Mouse (Mus musculus) ovary, postnatal 10 days (tissue): ENCODE results near the gene Acap1.
A peak's percentile ranks its signal among the peaks of the same experiment; 100 is the strongest.
"Not testable (repeated sequence)": the region's sequence is repeated elsewhere in the genome, so short reads cannot be mapped to it uniquely, and the experiment has no call there.

Source experiments
- DNase-seq: peaks from one replicate; pipeline ENCODE4 v3.0.0; 2022; ENCODE audit warnings: low spot score

Acap1 gene

DNA sequence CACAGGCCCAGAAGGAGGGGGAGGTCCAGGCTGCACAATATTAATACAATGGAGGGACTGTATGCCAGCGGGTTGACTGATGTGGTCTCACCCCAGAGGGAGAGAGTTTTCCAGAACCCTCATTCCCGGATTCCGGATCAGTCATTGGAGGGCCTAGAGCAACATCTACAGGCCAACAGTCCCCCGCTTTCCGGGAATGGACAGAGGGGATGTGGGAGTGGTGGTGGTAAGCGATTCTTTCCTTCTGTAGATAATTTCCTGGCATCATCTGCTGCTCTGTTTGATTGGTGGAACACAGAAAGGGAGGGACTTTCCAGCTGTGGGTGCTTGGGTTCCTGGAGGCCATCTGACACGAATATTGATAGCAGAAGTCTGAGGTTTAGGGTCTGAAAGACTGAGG is 19.2 kb downstream of the Acap1 start:
- DNase-seq = no peak

DNA sequence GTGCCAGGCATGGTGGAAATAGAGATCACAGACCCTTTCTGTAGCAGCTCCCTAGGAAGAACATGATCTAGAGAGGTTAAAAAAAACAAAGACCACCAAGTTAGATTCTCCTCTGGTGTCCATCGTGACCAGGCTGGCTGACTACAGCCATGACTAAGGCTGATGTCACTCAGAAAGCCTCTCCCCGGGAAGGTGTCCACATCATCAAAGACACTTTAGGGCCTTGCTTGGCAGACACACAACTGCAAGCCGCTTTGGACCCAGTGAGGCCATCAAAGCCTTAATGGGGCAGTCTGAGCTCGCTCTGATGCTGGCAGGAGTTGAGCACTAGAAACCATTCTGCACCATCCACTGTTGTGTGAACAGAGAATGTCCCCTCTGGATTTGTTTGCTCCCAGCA is 22.9 kb downstream of the Acap1 start:
- DNase-seq = no peak

DNA sequence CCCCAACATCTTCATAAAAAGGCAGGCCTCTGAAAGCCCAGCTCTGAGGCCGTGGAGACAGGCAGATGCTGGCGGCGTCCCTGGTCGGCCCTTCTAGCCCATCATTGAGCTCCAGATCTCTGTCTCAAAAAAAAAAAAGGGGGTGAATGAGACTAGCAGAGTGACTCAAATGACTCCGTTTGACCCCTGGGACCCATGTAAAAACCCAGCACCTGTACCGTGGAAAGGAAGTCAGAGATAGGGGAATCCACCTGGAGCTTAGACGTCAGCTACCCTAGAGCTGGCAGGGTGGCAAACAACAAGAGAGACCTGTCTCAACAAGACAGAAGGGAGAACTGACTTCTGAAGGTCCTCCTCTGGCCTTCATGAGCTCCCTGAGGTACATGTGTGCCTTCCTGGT is 23.5 kb downstream of the Acap1 start:
- no peak for DNase-seq

DNA sequence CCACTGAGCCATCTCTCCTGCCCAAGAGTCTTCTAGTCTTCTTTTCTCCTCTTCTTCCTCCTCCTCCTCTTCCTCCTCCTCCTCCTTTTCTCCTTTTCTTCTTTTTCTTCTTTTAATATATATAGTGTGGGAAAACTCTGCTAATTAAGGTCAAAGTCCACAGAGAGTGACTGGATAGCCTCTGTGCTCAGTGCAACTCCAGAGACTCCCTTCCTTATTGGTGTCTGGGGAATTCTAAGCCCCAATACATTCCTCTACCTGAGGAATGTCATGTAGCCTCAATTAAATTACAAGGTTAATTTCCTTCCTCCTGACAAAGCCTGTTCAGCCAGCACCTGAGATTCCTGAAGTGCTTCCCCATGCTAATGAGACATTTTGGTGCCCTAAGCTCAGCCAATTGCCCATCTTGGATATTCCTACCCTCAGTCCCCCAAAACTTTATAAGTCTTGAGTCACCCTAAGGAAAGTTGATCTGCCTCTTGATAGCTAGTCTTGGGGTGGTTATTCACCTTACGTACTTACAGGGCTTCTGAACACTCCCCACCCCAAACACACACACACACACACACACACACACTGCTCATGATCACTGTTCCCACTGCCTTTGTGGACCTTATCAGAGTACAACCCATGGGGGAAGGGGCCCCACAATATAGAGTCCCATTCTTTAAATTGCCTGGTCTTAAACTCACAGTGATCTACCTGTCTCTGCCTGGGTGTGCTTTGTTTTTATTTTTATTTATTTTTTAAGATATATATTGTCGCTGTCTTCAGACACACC is 24.9 kb downstream of the Acap1 start:
- DNase-seq = no peak

DNA sequence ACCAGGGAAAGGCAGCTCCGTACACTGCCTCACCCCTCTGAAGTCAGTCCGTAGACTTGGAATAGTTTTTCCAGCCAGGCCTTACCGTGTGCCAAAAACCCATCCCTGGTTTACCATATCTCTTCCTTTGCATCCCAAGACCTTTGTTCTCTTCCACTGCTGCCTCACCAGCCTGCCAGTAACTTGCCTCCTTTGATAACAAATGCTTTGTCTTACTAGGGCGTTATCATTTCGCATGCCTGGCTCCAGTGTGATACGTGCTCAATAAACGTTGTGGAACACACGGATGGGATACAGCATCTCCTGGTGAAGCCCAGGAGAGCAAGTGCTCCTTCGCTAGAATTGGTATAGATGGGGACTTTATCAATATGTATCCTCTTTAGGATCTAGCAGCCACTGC is 28.0 kb downstream of the Acap1 start:
- DNase-seq = no peak

DNA sequence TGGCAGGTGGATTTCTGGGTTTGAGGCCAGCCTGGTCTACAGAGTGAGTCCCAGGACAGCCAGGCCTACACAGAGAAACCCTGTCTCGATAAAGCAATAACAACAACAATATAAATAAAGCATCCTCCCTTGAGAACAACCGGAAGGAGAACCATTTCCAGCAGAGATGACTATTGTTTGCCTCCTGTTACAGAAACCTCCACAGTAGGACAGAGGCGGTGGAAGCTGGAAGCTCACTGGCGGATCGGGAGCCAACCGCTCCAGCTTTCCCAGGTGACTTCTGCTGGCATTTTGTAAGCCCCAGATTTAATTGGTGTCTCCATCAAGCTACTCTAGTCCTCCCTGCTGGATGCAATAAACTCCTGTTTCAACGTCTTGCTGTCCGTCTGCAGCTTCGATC is 29.8 kb downstream of the Acap1 start:
- no peak for DNase-seq

DNA sequence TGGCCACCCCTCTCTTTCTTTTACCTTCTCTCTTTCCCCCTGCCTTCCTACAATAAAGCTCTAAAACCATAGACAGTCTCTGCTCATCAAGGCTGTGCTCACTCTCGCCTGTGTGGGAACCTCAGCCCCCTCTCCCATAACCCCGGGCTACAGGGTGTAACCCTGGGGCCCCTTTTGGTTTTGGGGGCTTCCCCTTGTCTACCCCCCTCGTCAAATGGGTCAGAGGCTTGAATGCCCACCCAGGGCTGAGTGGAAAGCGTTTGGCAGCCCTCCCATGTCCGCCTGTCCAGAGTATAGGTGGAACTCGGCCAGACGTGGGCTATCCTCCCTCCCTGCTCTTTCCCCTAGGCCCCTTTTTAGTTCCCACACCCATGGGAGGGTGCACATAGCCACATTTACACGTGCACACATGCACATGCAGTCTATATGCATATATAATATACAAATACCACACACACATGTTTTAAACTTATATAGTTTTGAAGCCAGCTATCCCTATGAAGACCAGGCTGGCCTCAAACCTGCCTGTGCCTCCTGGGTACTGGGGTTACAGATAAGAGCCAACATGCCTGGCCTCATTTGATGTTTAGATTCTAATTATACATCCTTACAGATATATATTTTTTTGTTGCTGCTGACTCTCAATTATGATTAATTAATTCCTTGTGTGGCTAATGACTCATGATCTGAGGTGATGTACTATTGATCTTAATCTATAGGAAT is 31.0 kb downstream of the Acap1 start:
- DNase-seq = no peak

DNA sequence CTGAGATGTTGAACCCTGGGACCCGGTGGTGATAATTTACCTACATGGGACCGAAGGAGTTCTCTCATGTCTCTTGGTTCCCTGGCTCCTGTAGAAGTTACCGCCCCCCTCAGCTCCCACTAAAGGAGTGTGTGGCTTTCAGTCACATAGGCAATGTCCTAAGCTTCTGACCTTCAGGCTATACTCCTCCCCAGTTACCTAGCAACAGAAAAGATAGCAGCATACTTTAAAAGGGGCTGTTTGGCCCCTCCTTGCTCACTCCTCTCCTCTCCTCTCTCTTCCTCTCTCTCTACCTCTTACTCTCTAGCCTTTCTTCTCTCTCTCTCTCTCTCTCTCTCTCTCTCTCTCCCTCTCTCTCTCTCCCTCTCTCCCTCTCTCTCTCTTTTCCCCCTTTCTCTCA is 31.6 kb downstream of the Acap1 start:
- not testable (repeated sequence) for DNase-seq

DNA sequence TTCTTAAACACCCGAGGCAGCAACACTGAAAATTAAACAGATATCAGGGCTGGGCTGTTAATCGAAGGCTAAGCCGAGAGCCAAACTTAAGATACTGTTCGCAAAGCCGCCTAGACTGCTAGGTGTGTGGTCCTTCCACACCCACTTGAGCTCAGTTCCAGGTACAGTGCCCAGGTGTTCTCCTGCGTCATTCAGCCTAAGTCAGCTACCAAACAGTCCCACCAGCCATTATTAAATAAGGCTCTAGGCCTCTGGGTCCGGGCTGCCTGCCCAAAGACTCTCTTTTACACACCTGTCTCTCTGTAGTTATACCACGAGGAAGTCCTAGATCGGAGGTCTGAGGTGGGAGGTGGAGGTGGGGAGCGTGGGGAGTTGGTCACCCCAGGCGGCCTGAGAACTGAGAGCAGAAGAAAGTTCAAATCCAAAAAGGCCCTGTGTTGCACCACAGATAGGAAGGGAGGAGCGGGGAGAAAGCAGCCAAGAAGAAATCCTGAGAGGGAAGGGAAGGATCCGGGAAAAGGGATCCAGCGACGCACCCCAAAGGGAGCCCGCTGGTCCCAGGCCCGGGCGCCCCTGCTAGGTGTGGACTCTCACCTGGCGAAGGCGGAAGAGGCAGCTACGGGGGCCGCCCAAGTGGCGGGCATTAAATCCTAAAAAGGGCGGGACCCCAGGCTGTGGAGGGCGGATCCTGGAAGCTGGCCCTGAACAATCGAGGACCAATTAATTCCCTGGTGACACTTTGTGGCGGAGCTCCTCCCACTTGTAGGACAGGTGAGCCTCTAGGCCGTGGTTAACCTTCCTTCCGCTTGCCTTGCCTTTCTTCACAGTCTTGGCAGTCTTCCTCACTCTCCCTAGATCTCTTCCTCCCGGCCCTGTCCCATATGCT is 37.0 kb downstream of the Acap1 start, which contains the start of gene Tnk1:
TSS of gene Tnk1 (minus strand) at position 618 of the 886 bp plus-strand sequence.
- no peak for DNase-seq

DNA sequence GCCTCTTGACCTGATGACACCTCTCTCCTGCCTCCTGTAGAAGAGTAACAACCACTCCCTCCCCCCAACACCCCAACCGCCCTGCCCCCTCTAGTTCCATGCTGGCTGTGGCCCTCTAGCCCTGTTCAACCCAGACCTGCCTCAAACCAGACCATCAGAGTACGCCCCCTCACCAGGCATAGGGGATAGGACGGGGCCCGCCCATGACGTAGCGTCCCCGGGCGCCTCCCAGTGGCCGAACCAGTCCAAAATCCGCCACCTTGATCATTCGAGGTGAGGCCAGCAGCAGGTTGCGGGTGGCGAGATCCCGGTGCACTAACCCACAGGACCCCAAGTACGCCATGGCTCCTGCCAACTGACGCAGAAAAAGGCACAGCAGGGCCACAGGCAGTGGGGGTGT is 40.0 kb downstream of the Acap1 start:
- no peak for DNase-seq

DNA sequence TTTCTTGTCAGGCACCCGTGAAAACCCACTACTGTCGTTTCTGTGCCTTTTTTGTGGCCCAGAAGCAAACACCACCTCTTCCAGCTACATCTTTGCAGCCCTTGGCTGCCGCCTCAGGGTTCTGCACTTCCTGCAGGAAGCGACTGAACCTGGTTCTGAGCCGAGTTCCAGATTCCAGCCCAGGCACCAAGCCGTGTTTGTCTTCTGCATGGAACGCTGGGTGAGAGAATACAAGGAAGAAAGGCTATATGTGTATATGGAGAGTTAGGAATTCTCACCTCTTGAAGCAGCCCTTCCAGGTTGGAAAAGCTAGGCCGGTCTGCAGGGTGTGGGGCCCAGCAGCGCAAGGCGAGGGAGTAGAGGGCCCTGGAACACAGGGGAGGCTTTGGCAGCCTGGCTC is 40.7 kb downstream of the Acap1 start:
- no peak for DNase-seq

DNA sequence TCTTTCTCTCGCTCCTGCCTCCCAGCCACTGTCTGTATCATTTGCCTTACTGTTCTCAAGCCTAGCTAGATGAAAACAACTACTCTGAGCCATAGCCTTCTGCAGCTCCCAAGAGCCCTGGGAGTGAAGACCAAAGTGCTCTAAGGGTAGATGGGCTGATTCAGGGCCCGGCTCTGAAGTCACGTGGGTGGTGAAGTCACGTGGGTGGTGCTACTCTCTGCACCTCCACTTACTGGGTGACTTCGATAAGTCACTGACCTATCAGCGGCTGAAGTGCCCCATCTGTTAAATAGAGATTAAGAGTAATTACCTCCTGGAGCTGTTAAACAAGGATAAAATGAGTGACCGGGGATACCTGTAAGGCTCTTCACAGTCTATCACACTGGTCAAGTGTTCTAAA is 41.3 kb downstream of the Acap1 start:
- no peak for DNase-seq

DNA sequence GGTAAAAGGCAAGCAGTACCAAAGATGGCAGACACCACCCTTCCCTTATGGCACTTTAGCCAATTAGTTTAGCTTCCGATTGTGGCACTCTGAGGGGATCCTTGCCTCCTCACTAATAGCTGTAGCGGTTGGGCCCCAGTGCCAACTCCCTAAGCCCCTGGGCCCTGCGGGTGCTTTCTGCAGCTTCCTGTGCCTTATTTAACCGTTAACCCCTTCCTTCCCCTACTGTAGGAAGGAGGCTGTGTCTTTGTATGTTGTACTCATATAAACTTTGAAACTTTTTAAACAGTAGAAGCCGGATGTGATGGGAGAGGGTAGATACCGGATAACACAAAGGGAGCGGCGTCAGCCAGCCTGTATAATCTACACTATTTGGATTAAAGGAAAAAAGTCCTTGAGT is 44.6 kb downstream of the Acap1 start:
- DNase-seq = no peak

DNA sequence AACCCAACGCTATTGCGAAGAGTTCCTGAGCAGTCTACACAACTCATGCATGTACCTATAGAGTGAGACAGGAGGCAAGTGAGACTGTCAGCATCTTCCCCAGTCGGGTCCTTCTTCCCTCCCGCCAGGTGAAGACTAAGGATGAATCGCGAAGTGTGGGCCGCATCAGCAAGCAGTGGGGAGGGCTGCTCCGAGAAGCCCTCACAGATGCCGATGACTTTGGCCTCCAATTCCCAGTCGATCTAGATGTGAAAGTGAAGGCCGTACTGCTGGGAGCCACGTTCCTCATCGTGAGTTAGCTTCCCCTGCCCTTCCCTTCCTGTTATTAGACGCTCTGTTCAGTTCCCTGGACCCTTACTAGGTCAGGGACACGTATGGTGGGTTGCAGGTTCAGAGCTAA is 45.5 kb downstream of the Acap1 start:
- DNase-seq = no peak

DNA sequence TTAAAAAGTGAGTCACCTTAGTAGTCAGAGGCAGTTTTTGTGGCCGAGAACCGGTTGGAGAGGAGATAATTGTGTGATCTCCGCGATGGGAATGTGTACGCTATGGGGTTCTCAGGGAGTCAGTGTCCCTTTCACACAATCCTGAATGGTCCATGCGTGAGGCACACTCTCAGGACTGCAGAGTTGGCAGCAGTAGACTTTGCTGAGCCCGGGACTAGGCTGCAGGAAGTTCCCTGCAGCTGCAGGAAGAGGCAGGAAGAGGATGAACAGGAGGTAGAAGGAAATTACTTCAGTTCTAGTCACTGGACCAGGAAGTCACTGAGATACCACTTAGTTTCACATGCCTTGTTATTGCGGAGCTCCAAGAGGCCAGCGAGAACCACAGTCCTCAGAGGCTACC is 46.2 kb downstream of the Acap1 start:
- no peak for DNase-seq

DNA sequence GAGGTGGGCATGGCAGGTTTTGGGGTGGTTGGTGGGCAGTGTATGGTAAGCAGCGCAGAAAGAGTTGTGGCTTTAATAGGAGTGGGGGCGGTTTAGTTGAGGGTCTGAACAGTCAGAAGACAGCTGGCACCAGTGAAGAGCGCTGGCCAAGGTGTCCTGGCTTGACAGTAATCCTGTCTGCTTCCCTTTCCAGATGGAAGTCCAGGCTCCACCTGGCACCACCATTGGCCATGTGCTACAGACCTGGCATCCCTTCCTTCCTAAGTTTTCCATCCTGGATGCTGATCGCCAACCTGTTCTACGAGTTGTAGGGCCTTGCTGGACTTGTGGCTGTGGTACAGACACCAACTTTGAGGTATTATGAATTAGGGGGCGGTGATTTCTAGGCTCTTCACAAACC is 47.3 kb downstream of the Acap1 start:
- no peak for DNase-seq

DNA sequence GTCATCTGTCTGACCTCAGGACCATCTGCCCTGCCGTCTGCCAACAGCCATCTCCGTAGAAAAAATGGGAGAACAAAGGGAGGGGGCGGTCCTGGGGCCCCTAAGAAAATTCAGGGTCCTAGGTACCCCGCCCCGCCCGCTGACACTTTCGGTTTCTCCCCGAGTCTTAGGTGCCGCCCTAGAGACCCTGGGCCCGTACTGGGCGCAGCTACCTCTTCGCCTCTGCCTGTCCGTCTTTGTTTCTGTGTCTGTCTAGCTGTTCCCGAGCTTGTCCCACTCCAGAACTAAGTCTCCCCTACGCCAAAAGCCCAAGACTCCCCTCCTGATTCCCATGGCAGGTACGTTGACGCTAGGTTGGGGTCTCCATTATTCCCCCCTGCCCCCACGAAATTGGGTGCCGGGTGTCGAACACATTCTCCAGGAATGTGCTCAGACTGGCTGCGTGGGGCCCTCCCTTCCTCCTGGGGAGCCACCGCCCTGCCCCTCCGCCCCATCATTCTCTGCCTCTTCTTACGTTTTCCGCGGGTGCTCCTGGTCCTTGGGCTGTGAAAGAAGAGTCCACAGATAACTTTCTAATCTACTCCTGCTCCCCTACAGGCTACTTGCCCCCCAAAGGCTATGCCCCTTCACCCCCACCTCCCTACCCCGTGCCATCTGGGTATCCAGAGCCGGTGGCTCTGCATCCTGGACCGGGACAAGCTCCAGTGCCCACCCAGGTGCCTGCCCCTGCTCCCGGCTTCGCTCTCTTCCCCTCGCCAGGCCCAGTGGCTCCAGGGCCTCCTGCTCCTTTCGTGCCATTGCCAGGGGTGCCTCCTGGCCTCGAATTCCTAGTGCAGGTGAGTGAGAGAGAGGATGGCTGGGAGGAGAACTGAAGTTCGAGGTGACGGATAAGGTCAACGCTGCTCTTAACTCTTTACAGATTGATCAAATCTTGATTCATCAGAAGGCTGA is 48.3 kb downstream of the Acap1 start:
- DNase-seq = peak; percentile 18

DNA sequence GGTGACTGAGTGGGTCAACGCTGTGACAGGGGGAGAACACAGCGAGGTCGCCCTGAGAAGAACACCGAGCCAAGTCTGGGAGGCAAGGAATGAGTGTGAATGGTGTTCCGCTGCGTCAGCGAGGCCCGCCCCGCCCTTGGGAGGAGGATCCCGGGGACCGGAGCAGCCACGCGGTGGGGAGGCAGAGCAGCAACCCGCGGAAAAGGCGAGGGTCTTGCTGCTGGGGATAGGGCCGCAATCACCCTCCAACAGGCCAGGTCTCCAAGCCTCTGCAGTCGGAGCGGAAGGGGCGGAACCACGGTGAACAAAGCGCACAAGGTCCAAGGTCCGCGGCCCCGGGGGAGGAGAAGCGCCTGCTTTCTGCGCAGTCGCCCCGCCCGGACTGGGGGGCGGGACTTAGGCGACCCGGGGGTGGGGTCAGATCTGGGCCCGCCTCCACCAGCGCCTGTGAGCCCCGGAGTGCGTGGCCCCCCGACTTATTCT is 49.1 kb downstream of the Acap1 start, which contains the start of gene Plscr3:
TSS of gene Plscr3 (plus strand) at position 179 of the 483 bp plus-strand sequence.
- DNase-seq = peak; percentile 90

DNA sequence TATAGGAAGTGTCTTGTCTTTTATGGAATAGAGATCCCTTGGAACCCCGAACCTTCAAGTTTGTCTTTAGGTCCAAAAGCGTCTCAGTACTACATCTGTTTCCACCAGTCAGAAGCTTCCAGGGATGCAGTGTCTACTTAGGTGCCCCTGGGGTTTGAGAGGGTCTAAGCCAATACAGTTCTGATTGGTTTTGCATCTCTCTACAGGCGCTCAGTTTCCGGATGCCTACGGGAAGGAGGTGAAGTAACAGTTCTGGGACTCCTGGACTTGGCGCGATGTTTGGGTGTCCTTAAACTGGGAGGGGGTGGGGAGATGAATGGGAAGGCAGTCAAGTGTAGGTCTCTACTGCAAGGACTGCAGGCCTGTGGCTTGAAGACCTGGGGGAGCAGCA is 56.6 kb downstream of the Acap1 start:
- no peak for DNase-seq

DNA sequence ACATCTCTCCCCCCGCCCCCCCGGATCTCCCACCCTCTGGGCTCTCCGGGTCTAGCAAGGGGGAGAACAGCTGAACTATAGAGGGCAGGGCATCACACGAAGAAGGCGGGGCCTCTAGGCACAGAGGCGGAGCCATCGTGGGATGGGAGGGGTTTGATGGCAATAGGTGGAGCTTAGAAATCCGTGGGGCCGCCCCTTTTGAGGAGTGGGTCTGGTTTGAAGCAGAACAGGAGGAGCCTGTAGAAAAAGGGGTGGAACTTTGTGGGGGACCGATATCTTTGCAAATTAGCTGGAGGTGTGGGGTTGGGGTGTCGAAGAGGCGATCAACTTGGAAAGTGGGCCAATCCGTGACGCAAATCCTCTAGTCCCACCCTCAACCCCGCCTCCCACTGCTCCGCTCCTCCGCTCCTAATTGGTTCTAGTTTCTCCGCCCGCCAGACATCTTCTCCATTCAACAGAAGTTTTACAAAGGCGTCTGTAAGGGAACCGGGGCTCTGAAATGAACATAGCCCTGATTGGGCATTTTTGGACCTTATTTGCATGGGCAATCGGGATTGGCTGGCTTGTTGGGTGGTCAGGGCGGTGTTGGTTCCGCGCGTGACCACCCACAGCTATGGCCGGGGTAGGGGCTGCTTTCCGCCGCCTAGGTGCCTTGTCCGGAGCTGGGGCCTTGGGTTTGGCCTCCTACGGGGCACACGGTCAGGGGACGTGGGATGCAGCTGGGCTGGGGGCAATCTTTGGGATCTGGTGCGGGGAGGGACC is 57.2 kb downstream of the Acap1 start, which contains the start of gene Tmem256:
TSS of gene Tmem256 (plus strand) at position 563 of the 762 bp plus-strand sequence.
- peak; percentile 86 for DNase-seq
